Mouse (Mus musculus) colon, adult 2 months (tissue): ENCODE measurements around the gene Nxf7. TPM values are rescaled to one million over a fixed set of nuclear protein-coding genes. Genes with fewer than 3 reads are reported as not detected.

Source experiments
- polyA plus RNA-seq: library from polyadenylated mRNA; depleted of rRNA; stranded (reverse); fragments of >200 nt; gene quantifications from 2 replicates; pipeline ENCODE4 v1.2.3, GENCODE M21; 2012; rRNA removed

The Nxf7 gene
- 0.34 and 0.45 TPM in 2 replicates for polyA plus RNA-seq

DNA sequence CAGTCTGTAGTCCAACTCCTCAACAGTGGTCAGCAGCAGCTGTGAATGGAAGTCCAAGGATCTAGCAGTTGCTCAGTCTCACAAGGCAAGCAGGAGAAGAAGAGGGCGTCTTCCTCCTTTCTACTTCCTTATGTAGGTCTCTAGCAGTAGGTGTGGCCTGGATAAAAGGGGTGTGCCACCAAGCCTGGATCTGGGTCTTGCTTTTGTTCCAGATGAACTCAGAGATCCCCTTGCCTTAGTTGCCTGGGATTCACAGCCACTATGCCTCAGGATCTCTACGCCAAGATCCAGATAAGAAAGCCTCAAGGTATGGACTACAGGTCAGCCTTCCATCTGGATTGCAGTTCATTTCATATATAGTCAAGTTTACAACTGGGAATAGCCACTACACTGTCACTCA is at the start of gene Nxf7:
Gene Nxf7 (minus strand): TSS at position 101 of the 400 bp plus-strand sequence.

DNA sequence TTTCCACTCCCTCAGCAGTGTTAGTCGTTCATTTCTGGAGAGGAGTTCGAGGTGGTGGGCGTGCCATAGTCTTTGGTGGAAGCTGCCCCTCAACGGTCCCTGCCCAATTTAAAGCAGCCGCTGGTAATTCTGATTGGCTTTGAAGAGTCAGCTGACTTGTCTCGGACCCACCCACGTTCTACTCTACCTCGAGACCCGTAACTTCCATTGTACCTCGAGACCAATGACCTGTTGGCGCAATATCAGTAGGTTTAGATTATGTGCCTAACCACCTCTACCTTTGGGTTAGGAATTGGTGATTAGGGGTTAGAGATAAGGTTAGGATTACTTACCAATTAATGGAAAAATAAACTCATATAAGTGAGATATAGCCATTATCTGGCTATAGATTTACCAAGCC is 29.0 kb upstream of the Nxf7 start, which contains the start of gene Prame:
Gene Prame (minus strand): TSS at position 101 of the 400 bp plus-strand sequence.

Other genes starting within 250 kb of the Nxf7 start
- gene Gm5128, start 225.5 kb downstream of the Nxf7 start, polyA plus RNA-seq: not detected in 2 replicates
- gene Gm7903, start 164.9 kb downstream of the Nxf7 start, polyA plus RNA-seq: not detected in 2 replicates
- not detected in 2 replicates for gene AV320801, start 104.2 kb downstream of the Nxf7 start, polyA plus RNA-seq
- gene Prame, start 28.9 kb upstream of the Nxf7 start, polyA plus RNA-seq: not detected in 2 replicates
- gene Tcp11x2, start 95.0 kb upstream of the Nxf7 start, polyA plus RNA-seq: not detected in 2 replicates
- not detected in 2 replicates for gene Tmsb15a, start 126.5 kb upstream of the Nxf7 start, polyA plus RNA-seq
- gene Armcx5, start 144.0 kb upstream of the Nxf7 start, polyA plus RNA-seq: 0.41 and 0.49 TPM in 2 replicates
- gene Gprasp1, start 144.0 kb upstream of the Nxf7 start, polyA plus RNA-seq: 7.2 and 10.2 TPM in 2 replicates
- gene Bhlhb9, start 198.8 kb upstream of the Nxf7 start, polyA plus RNA-seq: 1.1 and 1.3 TPM in 2 replicates
- 1.0 and 1.1 TPM in 2 replicates for gene Gprasp2, start 240.3 kb upstream of the Nxf7 start, polyA plus RNA-seq